Mouse (Mus musculus): Measurements from ENCODE around the gene Spsb3. TPM values are rescaled to one million over a fixed set of nuclear protein-coding genes. Genes with fewer than 3 reads are reported as not detected.
A peak's percentile ranks its signal among the peaks of the same experiment; 100 is the strongest.

Gene Spsb3
- total and polyA plus RNA-seq, 3 experiments: 14.4 to 23.3 (median 21.3) TPM

DNA sequence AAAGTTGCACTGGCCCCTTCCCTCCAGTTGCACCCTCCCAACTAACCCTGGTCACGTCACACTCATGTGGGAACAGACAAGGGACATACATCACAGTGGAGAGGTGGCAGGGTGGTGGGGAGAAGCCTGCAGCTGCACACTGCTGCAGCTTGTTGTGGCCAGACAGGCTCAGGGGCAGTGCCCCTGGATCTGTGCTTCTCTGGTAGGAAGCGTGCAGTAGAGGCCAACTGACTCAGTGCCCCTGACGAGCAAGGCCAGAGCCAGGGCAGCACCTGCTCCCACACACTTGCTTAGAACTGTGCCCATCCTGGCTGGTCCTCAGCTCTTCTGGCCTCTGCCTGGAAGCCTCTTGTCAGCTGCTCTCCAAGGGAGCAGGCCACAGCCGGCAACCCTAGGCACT is 11.2 kb downstream of the Spsb3 start:
- TF ChIP-seq EP300 (IDR thresholded peaks at IDR 0.05; ENCODE audit: low read length) (no peak), CHD2 (IDR thresholded peaks at IDR 0.05; ENCODE audit: low read length) (no peak)
- DNase-seq (ENCODE audit: extremely low read depth): no peak
- peaks cover 12 to 42% of the 10 kb centered on the region in 2 experiments for H3K4me1 ChIP-seq (ENCODE audit: control insufficient read depth in 1 of 2, insufficient read depth in 2 of 2)
- no peaks in the 10 kb centered on the region for H3K27me3 ChIP-seq (replicated peaks)
- H3K4me3 ChIP-seq (replicated peaks in 1 of 3; ENCODE audit: low read depth in 2 of 3, low read length in 2 of 3, poor library complexity in 1 of 3): peak overlapping the region in 1 of 3 experiments; percentile 17
- H3K36me3 ChIP-seq (replicated peaks in 1 of 2; ENCODE audit: control insufficient read depth in 1 of 2, insufficient read depth in 1 of 2, low read length in 1 of 2): peaks cover 68 to 76% of the 10 kb centered on the region in 2 experiments
- dilution Hi-C loops (cut with MboI; ENCODE audit: extremely low pct_ligation_motif_present, extremely low pct_unique_long_range_greater_than_20kb, low sequenced_read_pairs): no loop called here
- peaks cover 15% of the 10 kb centered on the region for H3K79me2 ChIP-seq (replicated peaks; ENCODE audit: control insufficient read depth, extremely low read depth, insufficient read depth, poor library complexity, severe bottlenecking)
- H3K4me2 ChIP-seq (ENCODE audit: insufficient read depth, low read depth, poor library complexity, severe bottlenecking): no peak overlapping the region
- H3K9ac ChIP-seq (ENCODE audit: insufficient read depth, low read depth): no peak overlapping the region
- H3K9me3 ChIP-seq (replicated peaks; ENCODE audit: low read length): no peaks in the 10 kb centered on the region
- H3K27ac ChIP-seq (ENCODE audit: insufficient read depth, low read depth): no peak overlapping the region
- in situ Hi-C loops (cut with MboI; ENCODE audit: low pct_ligation_motif_present, low pct_unique_long_range_greater_than_20kb, low sequenced_read_pairs): no loop called here

DNA sequence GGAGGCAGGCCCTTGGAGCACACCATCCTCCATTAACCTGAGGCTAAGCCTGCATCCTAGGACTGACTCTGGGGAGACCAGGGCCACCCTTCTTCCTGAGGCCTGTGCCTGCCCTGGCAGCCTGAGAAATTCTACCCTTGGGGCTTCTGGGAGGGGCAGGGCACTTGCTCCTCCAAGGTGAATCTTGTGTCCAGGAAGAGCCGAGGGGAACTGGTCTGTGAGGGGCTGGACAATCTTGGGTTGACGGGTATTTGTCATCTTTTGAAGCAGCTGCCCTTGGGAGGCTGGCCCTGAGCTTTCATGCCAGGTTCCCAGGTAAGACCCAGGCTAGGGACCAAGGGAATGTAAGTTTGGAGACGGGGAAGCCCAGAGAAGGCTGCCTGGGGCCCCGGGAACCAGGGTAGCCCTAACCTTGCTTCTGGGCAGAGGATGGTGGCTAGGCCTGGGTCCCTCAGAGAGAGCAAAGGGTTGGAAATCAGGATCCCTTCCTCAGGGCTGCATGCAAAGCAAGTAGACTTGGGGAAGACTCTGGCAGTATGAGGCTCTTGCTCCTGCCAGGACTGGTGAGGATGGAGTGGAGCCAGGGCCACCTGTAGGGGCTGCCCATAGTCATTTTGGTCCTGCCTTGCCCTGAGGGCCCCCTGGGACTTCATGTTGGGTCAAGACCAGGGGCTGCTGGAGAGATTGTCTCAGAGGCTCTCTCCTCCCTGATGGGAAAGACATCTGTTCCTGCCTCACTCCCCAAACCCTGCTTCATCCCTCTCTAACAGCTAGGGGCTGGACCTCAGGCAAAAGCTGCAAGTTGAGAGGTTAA is 11.8 kb downstream of the Spsb3 start:
- Histone ChIP-seq H3K36me3 (replicated peaks in 1 of 2; ENCODE audit: control insufficient read depth in 1 of 2, insufficient read depth in 1 of 2, low read length in 1 of 2) (peaks cover 68 to 76% of the 10 kb centered on the region in 2 experiments), H3K4me2 (ENCODE audit: insufficient read depth, low read depth, poor library complexity, severe bottlenecking) (no peak overlapping the region), H3K27me3 (replicated peaks) (no peaks in the 10 kb centered on the region), H3K4me1 (ENCODE audit: control insufficient read depth in 1 of 2, insufficient read depth in 2 of 2) (peaks cover 12 to 36% of the 10 kb centered on the region in 2 experiments), H3K79me2 (replicated peaks; ENCODE audit: control insufficient read depth, extremely low read depth, insufficient read depth, poor library complexity, severe bottlenecking) (peaks cover 15% of the 10 kb centered on the region), H3K9ac (ENCODE audit: insufficient read depth, low read depth) (no peak overlapping the region), H3K9me3 (replicated peaks; ENCODE audit: low read length) (no peaks in the 10 kb centered on the region), H3K27ac (ENCODE audit: insufficient read depth, low read depth) (no peak overlapping the region), H3K4me3 (replicated peaks in 1 of 3; ENCODE audit: low read depth in 2 of 3, low read length in 2 of 3, poor library complexity in 1 of 3) (no peak overlapping the region)
- dilution Hi-C loops (cut with MboI; ENCODE audit: extremely low pct_ligation_motif_present, extremely low pct_unique_long_range_greater_than_20kb, low sequenced_read_pairs) (no loop called here), in situ Hi-C loops (cut with MboI; ENCODE audit: low pct_ligation_motif_present, low pct_unique_long_range_greater_than_20kb, low sequenced_read_pairs) (no loop called here)
- DNase-seq (ENCODE audit: extremely low read depth): no peak
- TF ChIP-seq BHLHE40 (IDR thresholded peaks at IDR 0.05; ENCODE audit: low read depth, low read length): no peak
- no peak for TF ChIP-seq ZC3H11A (IDR thresholded peaks at IDR 0.05; ENCODE audit: low read depth, low read length)
- no peak for TF ChIP-seq MAZ (IDR thresholded peaks at IDR 0.05; ENCODE audit: low read depth, low read length)
- no peak for TF ChIP-seq MYC (IDR thresholded peaks at IDR 0.05; ENCODE audit: low read depth, low read length)
- TF ChIP-seq NRF1 (IDR thresholded peaks at IDR 0.05; ENCODE audit: low read depth, low read length): no peak
- no peak for TF ChIP-seq TBP (conservative IDR thresholded peaks at IDR 0.05; ENCODE audit: low read depth, low read length)
- no peak for TF ChIP-seq EP300 (IDR thresholded peaks at IDR 0.05; ENCODE audit: low read length)
- no peak for TF ChIP-seq ZKSCAN1 (IDR thresholded peaks at IDR 0.05; ENCODE audit: borderline replicate concordance, low read depth, low read length)
- TF ChIP-seq JUND (conservative IDR thresholded peaks at IDR 0.05; ENCODE audit: low read depth, low read length): no peak
- TF ChIP-seq MXI1 (IDR thresholded peaks at IDR 0.05; ENCODE audit: low read depth, low read length): no peak
- no peak for TF ChIP-seq POLR2A (IDR thresholded peaks at IDR 0.05; ENCODE audit: low read depth, low read length)
- TF ChIP-seq MAX (IDR thresholded peaks at IDR 0.05; ENCODE audit: low read length): no peak
- no peak for TF ChIP-seq SMC3 (IDR thresholded peaks at IDR 0.05; ENCODE audit: low read depth, low read length)
- no peak for TF ChIP-seq JUN (IDR thresholded peaks at IDR 0.05; ENCODE audit: insufficient read depth, low read depth, low read length)
- no peak for TF ChIP-seq HCFC1 (IDR thresholded peaks at IDR 0.05; ENCODE audit: low read depth, low read length)

Data from CH12.LX (cell line).